Mouse (Mus musculus) brain, embryonic 14.5 days (tissue): ENCODE measurements around the gene Mindy3.

Experiments used
- CTCF ChIP-seq: fragments of 200-500 bp; IDR thresholded peaks from 2 replicates; pipeline ENCODE4 v1.5.1; 2012; ENCODE audit warnings: inconsistent platforms, mild to moderate bottlenecking, moderate library complexity, borderline replicate concordance; ENCODE audit not compliant: insufficient read depth, insufficient read length; ENCODE audit errors: extremely low read depth
- POLR2A ChIP-seq: fragments of 200-500 bp; IDR thresholded peaks from 2 replicates; pipeline ENCODE4 v1.6.1; 2012; ENCODE audit warnings: mild to moderate bottlenecking, inconsistent platforms, borderline replicate concordance; ENCODE audit not compliant: poor library complexity, insufficient read depth, insufficient read length, severe bottlenecking; ENCODE audit errors: extremely low read depth

DNA sequence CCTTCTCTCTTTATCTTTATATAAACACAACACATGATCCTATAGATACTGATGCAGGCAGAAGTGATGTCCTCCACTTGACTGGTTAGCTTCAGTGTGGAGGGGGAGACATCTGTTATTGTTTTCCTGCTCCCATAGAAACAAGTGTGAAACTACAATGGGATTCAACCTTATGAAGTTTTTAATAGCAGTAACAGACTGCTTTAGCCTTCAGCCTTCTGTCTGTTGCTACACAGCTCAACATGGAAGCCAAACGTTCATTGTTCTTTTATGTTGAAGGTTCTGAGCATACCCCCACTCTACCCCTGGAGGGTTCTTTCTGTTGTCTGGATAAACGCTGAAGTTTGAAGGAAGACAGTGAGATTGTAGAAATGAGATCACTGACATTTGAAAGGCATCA, 87.3 kb downstream of the Mindy3 start:
- TF ChIP-seq CTCF: no peak
- TF ChIP-seq POLR2A: no peak
